In the genomic region with DNA sequence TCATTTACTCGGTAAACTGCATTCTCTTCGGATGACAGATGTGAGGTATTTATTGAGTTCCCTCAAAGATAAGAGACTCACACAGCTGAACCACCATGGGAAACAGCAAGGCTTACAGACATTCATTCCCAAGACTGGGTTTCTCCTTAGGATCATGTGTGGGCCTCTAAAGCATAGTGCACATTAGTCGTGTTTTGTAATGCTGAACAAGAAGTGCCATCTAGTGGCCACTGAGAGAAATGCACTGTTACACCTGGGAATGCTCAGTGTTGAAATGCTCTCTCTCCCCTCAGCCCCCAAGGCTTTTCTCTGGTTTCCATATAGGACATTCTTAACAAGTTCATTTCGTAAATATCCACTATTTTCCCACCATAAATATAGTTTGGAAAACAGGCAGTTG, we compare ENCODE assay signal across 8 mouse cellular contexts. TPM values are rescaled to one million over a fixed set of nuclear protein-coding genes. Genes with fewer than 3 reads are reported as not detected.
DNase-seq lines count a peak whose midpoint lies in the region; ATAC-seq and TF ChIP-seq lines count a peak whose summit lies in the region.
"Had no signal": no experiment of that assay in that cellular context is flagged by ENCODE, and none has a peak within 500 bp of the region (broad histone marks: within the 10 kb centered on the region; RNA-seq: fewer than 3 reads in every experiment).

No protein-coding gene starts in this region.

- TF ChIP-seq CTCF in MEL (IDR thresholded peaks at IDR 0.05 in 2 of 3, conservative IDR thresholded peaks at IDR 0.05 in 1 of 3; ENCODE audit: control insufficient read depth in 1 of 3, insufficient read depth in 1 of 3, low read depth in 2 of 3, low read length in 3 of 3, poor library complexity in 1 of 3, severe bottlenecking in 1 of 3), result peak; percentile 62 to 88 (median 79)

- H3K79me2 ChIP-seq in MEL (ENCODE audit: control insufficient read depth, insufficient read depth, low read length, poor library complexity), result no peaks in the 10 kb centered on the region

- no peak for TF ChIP-seq EP300 in MEL (IDR thresholded peaks at IDR 0.05; ENCODE audit: low read depth in 1 of 2, low read length in 2 of 2)

- peak; percentile 66 for DNase-seq in MEL (ENCODE audit: low read depth, low spot score)
- peak; percentile 43 for DNase-seq in brain, embryonic 18.5 days (ENCODE audit: low read depth, low spot score)
- DNase-seq in layer of hippocampus, adult 9-11 months, result peak; percentile 65
- DNase-seq in lung, postnatal 25 days (ENCODE audit: low spot score), result peak; percentile 72
- peak; percentile 77 to 82 for DNase-seq in right cerebral cortex, adult 2 months (ENCODE audit: low spot score in 2 of 2)

- no peaks in the 10 kb centered on the region; a peak in 1 of 4 replicates for H3K27me3 ChIP-seq in MEL (ENCODE audit: control insufficient read depth in 1 of 2, insufficient read depth in 2 of 2, low read length in 2 of 2)
- no peaks in the 10 kb centered on the region for H3K27me3 ChIP-seq in forebrain, embryonic 12.5 days
- H3K27me3 ChIP-seq in hindbrain, embryonic 15.5 days, result no peaks in the 10 kb centered on the region
- H3K27me3 ChIP-seq: heart, embryonic 15.5 days had no signal

- no peaks in the 10 kb centered on the region for H3K36me3 ChIP-seq in MEL (ENCODE audit: control insufficient read depth in 1 of 2, insufficient read depth in 2 of 2, low read length in 2 of 2)
- H3K36me3 ChIP-seq in forebrain, embryonic 12.5 days (replicated peaks), result no peaks in the 10 kb centered on the region
- H3K36me3 ChIP-seq in hindbrain, embryonic 15.5 days, result no peaks in the 10 kb centered on the region

- 47% methylated on average over 4 of the region's 4 CpGs for WGBS in forebrain, embryonic 12.5 days
- WGBS in hindbrain, embryonic 15.5 days, result 50% methylated on average over 4 of the region's 4 CpGs

- H3K27ac ChIP-seq in MEL (ENCODE audit: control insufficient read depth, low read depth, low read length), result no peak overlapping the region
- no peak overlapping the region for H3K27ac ChIP-seq in forebrain, embryonic 12.5 days
- H3K27ac ChIP-seq in hindbrain, embryonic 15.5 days (replicated peaks), result no peak overlapping the region
- H3K27ac ChIP-seq: heart, embryonic 15.5 days had no signal

- TF ChIP-seq RAD21 in MEL (IDR thresholded peaks at IDR 0.05; ENCODE audit: low read depth, low read length), result peak; percentile 84

- ATAC-seq in forebrain, embryonic 12.5 days (ENCODE audit: low FRiP score), result peak; percentile 61; the same call in 1 of the 2 replicates
- ATAC-seq in hindbrain, embryonic 15.5 days (ENCODE audit: low FRiP score, low read depth), result peak; percentile 70; the same call in 1 of the 2 replicates

- H3K9ac ChIP-seq in MEL (ENCODE audit: control insufficient read depth, low read depth, low read length, poor library complexity, severe bottlenecking), result no peak overlapping the region
- H3K9ac ChIP-seq in forebrain, embryonic 12.5 days, result no peak overlapping the region
- H3K9ac ChIP-seq in hindbrain, embryonic 15.5 days, result no peak overlapping the region
- H3K9ac ChIP-seq: heart, embryonic 15.5 days had no signal

- no peaks in the 10 kb centered on the region for H3K9me3 ChIP-seq in MEL (replicated peaks; ENCODE audit: insufficient read depth, low read length)
- no peaks in the 10 kb centered on the region for H3K9me3 ChIP-seq in forebrain, embryonic 12.5 days
- H3K9me3 ChIP-seq in hindbrain, embryonic 15.5 days, result no peaks in the 10 kb centered on the region
- H3K9me3 ChIP-seq: heart, embryonic 15.5 days had no signal

- H3K4me3 ChIP-seq in MEL (ENCODE audit: control insufficient read depth in 1 of 2, insufficient read depth in 1 of 2, low read depth in 2 of 2, low read length in 2 of 2), result no peak overlapping the region
- no peak overlapping the region for H3K4me3 ChIP-seq in forebrain, embryonic 12.5 days (replicated peaks)
- no peak overlapping the region for H3K4me3 ChIP-seq in hindbrain, embryonic 15.5 days
- H3K4me3 ChIP-seq: heart, embryonic 15.5 days had no signal

- no peak overlapping the region for H3K4me2 ChIP-seq in forebrain, embryonic 12.5 days
- no peak overlapping the region for H3K4me2 ChIP-seq in hindbrain, embryonic 15.5 days
- H3K4me2 ChIP-seq: heart, embryonic 15.5 days had no signal

- H3K4me1 ChIP-seq in MEL (ENCODE audit: control insufficient read depth in 1 of 2, insufficient read depth in 2 of 2, low read length in 2 of 2), result no peaks in the 10 kb centered on the region
- H3K4me1 ChIP-seq in forebrain, embryonic 12.5 days, result no peaks in the 10 kb centered on the region
- H3K4me1 ChIP-seq in hindbrain, embryonic 15.5 days (replicated peaks), result no peaks in the 10 kb centered on the region
- H3K4me1 ChIP-seq: heart, embryonic 15.5 days had no signal

- no peak for TF ChIP-seq POLR2A in MEL (IDR thresholded peaks at IDR 0.05; ENCODE audit: control insufficient read depth in 1 of 2, insufficient read depth in 1 of 2, low read depth in 1 of 2, low read length in 2 of 2, poor library complexity in 1 of 2)

TF ChIP-seq in MEL, 35 proteins besides CTCF, POLR2A, EP300 and RAD21:
- TF ChIP-seq RCOR1 (IDR thresholded peaks at IDR 0.05; ENCODE audit: low read depth, low read length) (no peak), ZC3H11A (IDR thresholded peaks at IDR 0.05; ENCODE audit: low read depth, low read length) (peak; percentile 59), TCF12 (IDR thresholded peaks at IDR 0.05; ENCODE audit: low read depth, low read length) (no peak), JUND (IDR thresholded peaks at IDR 0.05; ENCODE audit: low read depth, low read length) (no peak), CHD1 (IDR thresholded peaks at IDR 0.05; ENCODE audit: low read depth, low read length) (no peak), ZMIZ1 (IDR thresholded peaks at IDR 0.05; ENCODE audit: low read depth, low read length) (no peak), MAZ (IDR thresholded peaks at IDR 0.05; ENCODE audit: low read depth, low read length) (no peak), MXI1 (IDR thresholded peaks at IDR 0.05; ENCODE audit: low read depth, low read length) (no peak), NRF1 (IDR thresholded peaks at IDR 0.05; ENCODE audit: insufficient read depth, low read depth, low read length, poor library complexity, severe bottlenecking) (no peak), SMC3 (IDR thresholded peaks at IDR 0.05; ENCODE audit: low read depth, low read length) (peak; percentile 79), GABPA (IDR thresholded peaks at IDR 0.05; ENCODE audit: low read depth, low read length) (no peak), CHD2 (IDR thresholded peaks at IDR 0.05; ENCODE audit: low read length) (no peak), TAL1 (IDR thresholded peaks at IDR 0.05; ENCODE audit: low read length) (no peak), HCFC1 (IDR thresholded peaks at IDR 0.05; ENCODE audit: low read depth, low read length) (no peak), ETS1 (IDR thresholded peaks at IDR 0.05; ENCODE audit: low read depth, low read length) (no peak)

RNA-seq across cellular contexts. Expression of a gene that starts 23.0 kb away (rescaled TPM):
- 2.7 and 3.1 TPM in 2 replicates for total RNA-seq in MEL (2012; rRNA removed)
- polyA plus RNA-seq in MEL (2012; ENCODE audit: insufficient read depth in 1 of 2, insufficient read length in 2 of 2, low read depth in 1 of 2, low replicate concordance in 2 of 2, missing spikeins in 1 of 2), result 1 to 10 TPM in 1 of 2 experiments, not detected in 1; 9.5 TPM
- polyA plus RNA-seq in forebrain, embryonic 12.5 days (2016; fragmentation: Nextera tagmentation; extraction: Ambion mirVana), result 6.3 and 8.2 TPM in 2 replicates
- polyA plus RNA-seq in hindbrain, embryonic 15.5 days (2015; fragmentation: Nextera tagmentation; extraction: Ambion mirVana), result 10.3 and 10.7 TPM in 2 replicates
